Mouse (Mus musculus) heart, adult 2 months (tissue): ENCODE results near the gene Trpv2. TPM values are rescaled to one million over a fixed set of nuclear protein-coding genes. Genes with fewer than 3 reads are reported as not detected.
A peak's percentile ranks its signal among the peaks of the same experiment; 100 is the strongest.

ENCODE experiments used
- DNase-seq, 2 experiments: peaks; one replicate each; pipeline ENCODE4 v3.0.0; 2021
- H3K27ac ChIP-seq: fragments of 200-600 bp; 2 replicates; pipeline ENCODE4 v1.8.1; 2022
- H3K27me3 ChIP-seq: fragments of 200-500 bp; 2 replicates; pipeline ENCODE4 v1.6.1; 2012; ENCODE audit warnings: mild to moderate bottlenecking, low read length, inconsistent platforms, mixed read lengths; ENCODE audit not compliant: control insufficient read depth, insufficient read depth
- H3K36me3 ChIP-seq: fragments of 200-500 bp; 2 replicates; pipeline ENCODE4 v1.6.1; 2012; ENCODE audit warnings: low read length, inconsistent platforms; ENCODE audit not compliant: control insufficient read depth, insufficient read depth
- H3K4me1 ChIP-seq: fragments of 200-500 bp; 2 replicates; pipeline ENCODE4 v1.6.1; 2011; ENCODE audit warnings: low read length; ENCODE audit not compliant: control insufficient read depth, insufficient read depth
- H3K4me3 ChIP-seq: fragments of 200-600 bp; 2 replicates; pipeline ENCODE4 v1.8.1; 2022
- H3K79me2 ChIP-seq: fragments of 200-500 bp; replicated peaks from 2 replicates; pipeline ENCODE4 v1.6.1; 2012; ENCODE audit warnings: mild to moderate bottlenecking, inconsistent platforms, low read length, moderate library complexity, mixed read lengths; ENCODE audit not compliant: control insufficient read depth, insufficient read depth
- H3K9ac ChIP-seq: fragments of 200-500 bp; 2 replicates; pipeline ENCODE4 v1.6.1; 2012; ENCODE audit warnings: low read depth, mild to moderate bottlenecking, control low read depth, inconsistent platforms, low read length, mixed read lengths
- CTCF ChIP-seq: fragments of 200-600 bp; IDR thresholded peaks from 2 replicates; pipeline ENCODE4 v1.8.1; 2022; ENCODE audit warnings: antibody characterized with exemption, mild to moderate bottlenecking, moderate library complexity
- EP300 ChIP-seq: fragments of 200-500 bp; IDR thresholded peaks from 2 replicates; pipeline ENCODE4 v1.6.1; 2011; ENCODE audit warnings: low read depth, low read length, control low read depth; ENCODE audit not compliant: insufficient read depth
- POLR2A ChIP-seq: fragments of 200-500 bp; IDR thresholded peaks from 2 replicates; pipeline ENCODE4 v1.6.1; 2011; ENCODE audit warnings: mild to moderate bottlenecking, low read depth, low read length, control low read depth; ENCODE audit not compliant: insufficient read depth
- WGBS: fragments of 180-500 bp; shearing (Covaris S2); methylation state at CpG from one replicate; pipeline ENCODE4 v1.1.7; 2018; 5-methylcytosine and 5-hydroxymethylcytosine counted together
- intact Hi-C: fragments of 180-260 bp; cut with DNase I; formaldehyde crosslinking; loops from one replicate; pipeline ENCODE4 v1.15.1; 2025
- polyA plus RNA-seq: library from polyadenylated mRNA; depleted of rRNA; stranded (reverse); fragments of >200 nt; gene quantifications from 2 replicates; pipeline ENCODE4 v1.2.3, GENCODE M21; 2012
- total RNA-seq, 2 experiments: library from RNA; stranded (reverse); gene quantifications; 2 replicates each; pipeline ENCODE4 v1.2.3; 2021

Trpv2 gene
- total and polyA plus RNA-seq, 3 experiments: 2.6 to 4.6 (median 3.5) TPM

- TF ChIP-seq EP300: no peak
- no peak for TF ChIP-seq POLR2A
- no peaks in the 10 kb centered on the region for H3K36me3 ChIP-seq
- 90% methylated on average over 4 of the region's 4 CpGs for WGBS
- intact Hi-C loops: no loop called here
- no peak overlapping the region for H3K4me3 ChIP-seq
- no peaks in the 10 kb centered on the region for H3K79me2 ChIP-seq
- no peak overlapping the region for H3K27ac ChIP-seq
- no peak overlapping the region for H3K9ac ChIP-seq
- H3K27me3 ChIP-seq: no peaks in the 10 kb centered on the region
- DNase-seq: no peak
- H3K4me1 ChIP-seq: peaks cover 3% of the 10 kb centered on the region
Observed at GRCm38 (mm10) chr11:62621586-62622283, 47.4 kb downstream of the Trpv2 start.

DNA sequence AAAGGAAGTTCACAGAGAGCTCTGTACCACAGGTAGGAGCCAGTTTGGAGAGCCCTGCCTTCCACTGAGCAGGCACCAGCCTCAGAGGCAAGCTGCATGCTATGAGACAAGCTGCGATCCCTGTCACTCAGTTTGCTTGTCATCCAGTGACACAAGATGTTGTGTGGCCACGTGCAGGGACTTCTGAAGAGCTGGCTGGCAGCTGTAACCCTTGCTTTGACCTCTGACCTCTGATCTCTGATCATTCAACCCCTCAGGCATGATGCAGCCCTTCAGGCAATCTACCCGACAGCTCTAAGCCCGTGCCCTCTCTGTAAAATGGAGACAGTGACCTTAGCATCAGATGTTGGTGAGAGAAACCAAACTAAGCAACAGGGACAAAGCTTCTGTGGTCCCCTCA, 48.6 kb downstream of the Trpv2 start:
- Histone ChIP-seq H3K36me3 (no peaks in the 10 kb centered on the region), H3K9ac (no peak overlapping the region), H3K27me3 (no peaks in the 10 kb centered on the region), H3K27ac (no peak overlapping the region), H3K4me1 (peaks cover 3% of the 10 kb centered on the region), H3K4me3 (no peak overlapping the region), H3K79me2 (no peaks in the 10 kb centered on the region)
- TF ChIP-seq POLR2A (no peak), EP300 (no peak)
- 88% methylated on average over 4 of the region's 4 CpGs for WGBS
- DNase-seq: no peak
- intact Hi-C loops: no loop called here

- TF ChIP-seq EP300 (no peak), POLR2A (no peak), CTCF (no peak)
- 57% methylated on average over 10 of the region's 10 CpGs for WGBS
- peak in 1 of 2 experiments; percentile 27 for DNase-seq
- Histone ChIP-seq H3K4me3 (no peak overlapping the region), H3K4me1 (peaks cover 10% of the 10 kb centered on the region), H3K27me3 (no peaks in the 10 kb centered on the region), H3K36me3 (no peaks in the 10 kb centered on the region), H3K79me2 (no peaks in the 10 kb centered on the region), H3K9ac (no peak overlapping the region), H3K27ac (peak overlapping the region; percentile 15; the same call in 1 of the 2 replicates)
- intact Hi-C loops: no loop called here
Observed at GRCm38 (mm10) chr11:62624341-62625291, 50.3 kb downstream of the Trpv2 start.

GRCm38 (mm10) chr11:62629352-62630224, 55.3 kb downstream of the Trpv2 start:
- Histone ChIP-seq H3K27me3 (no peaks in the 10 kb centered on the region), H3K27ac (no peak overlapping the region), H3K9ac (no peak overlapping the region), H3K79me2 (no peaks in the 10 kb centered on the region), H3K36me3 (no peaks in the 10 kb centered on the region), H3K4me1 (peaks cover 12% of the 10 kb centered on the region), H3K4me3 (no peak overlapping the region)
- intact Hi-C loops: loop anchor here (2.0 kb wide), 1 partner anchor 19 kb away; the partner anchor contains the start of genes Lrrc75a and Mmgt2
- DNase-seq: no peak
- 22% methylated on average over 9 of the region's 9 CpGs for WGBS
- no peak for TF ChIP-seq EP300
- no peak for TF ChIP-seq CTCF
- TF ChIP-seq POLR2A: no peak

GRCm38 (mm10) chr11:62630225-62630821, 56.0 kb downstream of the Trpv2 start:
- Histone ChIP-seq H3K4me3 (no peak overlapping the region), H3K27ac (no peak overlapping the region)

More at GRCm38 (mm10) chr11:62630225-62630821, 56.0 kb downstream of the Trpv2 start:
- WGBS: 20% methylated on average over 11 of the region's 11 CpGs
- no peak for TF ChIP-seq EP300
- no peak for TF ChIP-seq CTCF
- TF ChIP-seq POLR2A: no peak
- no peak for DNase-seq
- Histone ChIP-seq H3K79me2 (no peaks in the 10 kb centered on the region), H3K9ac (no peak overlapping the region), H3K4me1 (peaks cover 12% of the 10 kb centered on the region), H3K36me3 (no peaks in the 10 kb centered on the region), H3K27me3 (no peaks in the 10 kb centered on the region)
- intact Hi-C loops: loop anchor here (2.0 kb wide), 1 partner anchor 18 kb away; the partner anchor contains the start of genes Lrrc75a and Mmgt2
